Mouse (Mus musculus) hindbrain, embryonic 13.5 days (tissue): ENCODE measurements around the gene Cstf2t. TPM values are rescaled to one million over a fixed set of nuclear protein-coding genes. Genes with fewer than 3 reads are reported as not detected.
A peak's percentile ranks its signal among the peaks of the same experiment; 100 is the strongest.

Experiments
- ATAC-seq: fragments of 200-750 bp; cut with Nextera tagmentation; 2 replicates; pipeline ENCODE4 v1.8.0; 2017; ENCODE audit warnings: moderate TSS enrichment; ENCODE audit not compliant: low FRiP score
- H3K27ac ChIP-seq: fragments of 300-500 bp; sonication (generic); 2 replicates; pipeline ENCODE4 v1.5.1; 2015; ENCODE audit warnings: inconsistent platforms, mild to moderate bottlenecking, moderate library complexity
- H3K27me3 ChIP-seq: fragments of 300-500 bp; sonication (generic); 2 replicates; pipeline ENCODE4 v1.6.1; 2015; ENCODE audit warnings: mild to moderate bottlenecking, inconsistent platforms
- H3K36me3 ChIP-seq: fragments of 300-500 bp; sonication (generic); 2 replicates; pipeline ENCODE4 v1.6.1; 2015; ENCODE audit warnings: mild to moderate bottlenecking, inconsistent platforms
- H3K4me1 ChIP-seq: fragments of 300-500 bp; sonication (generic); replicated peaks from 2 replicates; pipeline ENCODE4 v1.6.1; 2015; ENCODE audit warnings: inconsistent platforms
- H3K4me2 ChIP-seq: fragments of 300-500 bp; sonication (generic); 2 replicates; pipeline ENCODE4 v1.6.1; 2015; ENCODE audit warnings: inconsistent platforms, mild to moderate bottlenecking, moderate library complexity
- H3K4me3 ChIP-seq: fragments of 300-500 bp; sonication (generic); 2 replicates; pipeline ENCODE4 v1.5.1; 2015; ENCODE audit warnings: mild to moderate bottlenecking, inconsistent platforms
- H3K9ac ChIP-seq: fragments of 300-500 bp; sonication (generic); 2 replicates; pipeline ENCODE4 v1.6.1; 2015; ENCODE audit warnings: mild to moderate bottlenecking, inconsistent platforms
- H3K9me3 ChIP-seq: fragments of 300-500 bp; sonication (generic); 2 replicates; pipeline ENCODE4 v1.6.1; 2016; ENCODE audit warnings: inconsistent platforms
- WGBS: fragments of 180-500 bp; shearing (Covaris S2); methylation state at CpG from one replicate; pipeline ENCODE4 v1.1.7; 2015; 5-methylcytosine and 5-hydroxymethylcytosine counted together
- polyA plus RNA-seq: library from polyadenylated mRNA; unstranded; fragments of >200 nt; fragmentation: Nextera tagmentation; extraction: Ambion mirVana; gene quantifications from 2 replicates; pipeline ENCODE4 v1.2.1, GENCODE M21; 2015

The Cstf2t gene
- polyA plus RNA-seq: 73.2 and 74.9 TPM in 2 replicates

DNA sequence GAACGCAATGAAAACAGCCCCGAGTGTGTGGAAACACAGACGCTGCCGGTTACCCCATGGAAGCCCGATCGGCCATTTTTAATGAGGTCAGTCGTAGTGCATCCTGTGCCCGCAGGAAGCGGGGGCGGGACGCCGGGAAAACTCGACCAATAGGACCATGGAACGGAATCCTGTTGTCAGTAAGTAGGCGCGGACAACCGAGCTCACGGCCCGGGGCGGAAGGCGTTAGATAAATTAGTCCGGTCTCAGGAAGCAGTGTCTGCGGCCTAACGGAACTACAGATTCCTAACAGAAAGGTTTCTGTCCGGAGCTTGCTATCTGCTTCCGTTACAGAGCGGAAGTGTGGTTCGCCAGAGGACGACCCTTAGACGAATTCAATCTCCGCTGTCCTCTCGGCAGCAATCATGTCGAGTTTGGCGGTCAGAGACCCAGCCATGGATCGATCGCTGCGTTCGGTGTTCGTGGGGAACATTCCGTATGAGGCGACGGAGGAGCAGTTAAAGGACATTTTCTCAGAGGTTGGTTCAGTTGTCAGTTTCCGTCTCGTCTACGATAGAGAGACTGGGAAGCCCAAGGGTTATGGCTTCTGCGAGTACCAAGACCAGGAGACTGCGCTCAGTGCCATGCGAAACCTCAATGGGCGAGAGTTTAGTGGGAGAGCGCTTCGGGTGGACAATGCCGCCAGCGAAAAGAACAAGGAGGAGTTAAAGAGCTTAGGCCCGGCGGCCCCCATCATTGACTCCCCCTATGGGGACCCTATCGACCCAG lies at the start of gene Cstf2t:
Gene Cstf2t (plus strand): TSS at position 176 of the 768 bp plus-strand sequence.
- Histone ChIP-seq H3K4me3 (peak within 1 kb of the TSS; percentile 76), H3K27ac (peak within 1 kb of the TSS; percentile 88)
- 2% methylated on average over 56 of the region's 56 CpGs for WGBS

DNA sequence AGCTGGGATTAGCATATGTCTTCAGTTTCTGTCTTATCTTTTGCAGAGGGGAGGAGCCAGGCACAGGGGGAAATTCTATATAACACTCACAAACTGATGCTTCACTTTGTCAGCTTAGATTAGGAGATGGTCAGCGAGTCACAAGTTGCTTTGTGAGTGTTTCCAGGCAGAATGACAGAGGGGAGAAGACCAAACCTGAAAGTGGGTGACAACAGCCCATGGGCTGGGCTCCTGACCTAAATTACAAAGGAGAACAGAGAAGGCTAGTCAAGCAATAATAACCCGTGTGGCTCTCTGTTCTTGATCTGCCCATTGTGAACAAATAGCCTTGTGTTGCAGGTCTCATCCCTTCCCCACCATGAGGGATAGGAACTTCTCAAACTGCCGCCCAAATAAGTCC lies 43.7 kb upstream of the Cstf2t start:
- no peaks in the 10 kb centered on the region for H3K9me3 ChIP-seq
- H3K27me3 ChIP-seq: no peaks in the 10 kb centered on the region
- no peak for ATAC-seq
- H3K4me2 ChIP-seq: no peak overlapping the region
- no peaks in the 10 kb centered on the region for H3K4me1 ChIP-seq
- H3K4me3 ChIP-seq: no peak overlapping the region
- H3K36me3 ChIP-seq: no peaks in the 10 kb centered on the region
- 79% methylated on average over 3 of the region's 3 CpGs for WGBS
- H3K9ac ChIP-seq: no peak overlapping the region
- no peak overlapping the region for H3K27ac ChIP-seq

More for the DNA sequence above, at the start of gene Cstf2t:
- Histone ChIP-seq H3K4me2 (peak within 1 kb of the TSS; percentile 92), H3K4me1 (peaks cover 29% of the 10 kb centered on the region), H3K27me3 (no peaks in the 10 kb centered on the region), H3K9me3 (no peaks in the 10 kb centered on the region), H3K36me3 (peaks cover 32% of the 10 kb centered on the region), H3K9ac (peak within 1 kb of the TSS; percentile 87)
- peak; percentile 100 for ATAC-seq

DNA sequence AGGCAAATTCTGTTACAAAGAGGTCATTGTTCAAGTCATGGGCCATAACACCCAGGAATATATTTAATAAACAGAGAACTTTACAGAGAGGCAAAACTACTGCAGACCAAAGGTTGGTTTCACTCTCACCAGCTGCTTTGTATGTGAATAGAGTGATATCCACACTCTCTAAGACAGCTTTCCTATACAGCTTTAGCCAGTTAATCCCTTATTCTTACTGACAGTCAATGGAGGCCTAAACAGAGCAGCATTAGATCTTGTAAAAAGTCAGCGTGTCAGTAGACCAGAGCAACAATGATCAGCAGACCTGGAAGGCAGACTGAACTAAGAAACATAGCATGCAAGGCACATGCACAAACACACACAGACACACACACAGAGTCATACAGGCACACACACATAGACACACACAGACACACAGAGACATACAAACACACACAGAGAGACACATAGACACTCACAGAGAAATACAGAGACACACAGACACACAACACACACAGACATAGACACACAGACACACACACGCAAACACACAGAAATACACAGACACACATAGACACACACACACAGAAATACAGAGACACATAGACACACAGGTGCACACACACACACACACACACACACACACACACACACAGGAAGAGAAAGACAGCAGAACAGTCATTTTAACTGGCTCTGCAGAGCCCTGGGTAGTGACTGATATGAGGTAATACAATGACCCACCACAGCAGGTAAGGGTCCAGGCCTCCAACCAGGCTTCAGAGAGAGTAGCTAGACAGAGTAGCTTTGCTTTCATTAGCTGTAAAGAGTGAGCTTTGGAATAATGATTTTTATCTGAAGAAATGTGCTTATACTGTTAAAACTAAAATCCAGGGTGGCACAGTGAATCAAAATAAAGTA lies 41.4 kb upstream of the Cstf2t start:
- ATAC-seq: no peak
- Histone ChIP-seq H3K9me3 (no peaks in the 10 kb centered on the region), H3K4me1 (no peaks in the 10 kb centered on the region), H3K9ac (no peak overlapping the region), H3K36me3 (no peaks in the 10 kb centered on the region), H3K27me3 (no peaks in the 10 kb centered on the region), H3K4me3 (no peak overlapping the region), H3K4me2 (no peak overlapping the region), H3K27ac (no peak overlapping the region)
- WGBS: 84% methylated on average over 2 of the region's 2 CpGs

DNA sequence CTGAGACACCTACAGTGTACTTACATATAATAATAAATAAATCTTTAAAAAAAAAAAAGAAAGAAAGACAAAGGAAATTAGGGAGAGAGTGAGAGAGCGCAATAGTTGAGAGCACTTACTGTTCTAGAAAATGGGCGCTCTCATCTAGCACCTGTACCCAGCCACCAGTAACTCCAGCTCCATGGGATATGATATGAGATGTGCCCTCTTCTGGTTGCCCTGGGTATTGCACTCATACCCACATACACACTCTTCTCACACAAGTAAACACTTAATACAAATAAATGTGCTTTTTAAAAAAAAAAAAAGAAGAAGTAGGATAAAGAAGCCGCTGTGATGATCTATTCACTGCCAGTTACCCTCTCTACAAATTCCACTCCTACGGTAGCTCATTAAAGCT lies 36.0 kb upstream of the Cstf2t start:
- Histone ChIP-seq H3K9ac (no peak overlapping the region), H3K4me3 (no peak overlapping the region), H3K4me2 (no peak overlapping the region), H3K36me3 (no peaks in the 10 kb centered on the region), H3K27me3 (no peaks in the 10 kb centered on the region), H3K9me3 (no peaks in the 10 kb centered on the region), H3K4me1 (no peaks in the 10 kb centered on the region), H3K27ac (no peak overlapping the region)
- WGBS: 96% methylated on average over 4 of the region's 4 CpGs
- ATAC-seq: no peak

DNA sequence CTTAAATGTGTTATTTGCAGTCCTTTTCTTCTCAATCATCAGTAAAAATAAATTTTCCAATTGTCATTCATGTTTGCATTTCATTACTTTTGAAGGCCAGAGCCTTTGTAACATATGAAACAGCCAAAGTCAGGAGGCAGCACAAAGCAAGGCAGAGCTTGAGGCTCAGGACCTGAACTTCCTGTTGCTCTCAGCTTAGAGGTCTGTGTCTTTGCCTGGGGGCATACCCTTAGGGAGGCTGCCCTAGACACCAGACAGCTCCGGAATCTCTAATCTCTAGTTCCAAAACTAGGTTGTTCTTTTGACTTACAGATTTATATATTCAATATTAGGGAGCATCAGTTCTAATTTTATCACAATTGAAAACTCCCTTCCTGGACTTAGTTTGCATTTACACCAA lies 17.9 kb upstream of the Cstf2t start:
- Histone ChIP-seq H3K27me3 (no peaks in the 10 kb centered on the region), H3K9ac (no peak overlapping the region), H3K36me3 (no peaks in the 10 kb centered on the region), H3K4me2 (no peak overlapping the region), H3K27ac (no peak overlapping the region), H3K9me3 (no peaks in the 10 kb centered on the region), H3K4me3 (no peak overlapping the region), H3K4me1 (no peaks in the 10 kb centered on the region)
- ATAC-seq: no peak
- WGBS: 81% methylated on average over 1 of the region's 1 CpGs

DNA sequence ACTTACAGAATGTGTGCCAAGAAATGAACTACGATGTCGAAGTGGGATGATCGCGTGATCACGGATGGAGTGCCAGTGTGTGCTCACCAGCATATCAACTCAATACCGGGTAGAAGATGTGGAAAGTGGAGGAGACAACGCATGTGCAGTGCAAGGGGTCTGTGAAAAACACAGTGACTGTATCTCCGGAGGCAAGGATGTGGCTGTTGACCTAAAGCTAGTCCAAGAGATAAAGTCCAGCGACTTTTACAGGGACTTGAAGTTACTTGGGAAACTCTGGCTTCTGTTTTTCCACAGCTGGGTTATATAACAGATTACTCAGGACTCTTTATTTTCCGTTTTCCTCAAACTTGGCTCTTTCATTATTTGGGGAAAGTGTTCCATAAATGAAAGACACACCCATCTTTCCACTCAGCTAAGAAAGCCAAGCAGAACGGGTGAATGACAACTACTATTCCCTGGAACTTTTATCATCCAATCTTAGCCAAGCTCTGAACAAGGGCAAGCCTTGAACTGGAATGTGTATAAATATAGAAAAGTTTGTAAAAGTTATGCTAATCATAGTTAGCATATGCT lies 17.3 kb upstream of the Cstf2t start:
- Histone ChIP-seq H3K4me2 (no peak overlapping the region), H3K9ac (no peak overlapping the region), H3K4me3 (no peak overlapping the region), H3K27ac (no peak overlapping the region), H3K9me3 (no peaks in the 10 kb centered on the region), H3K36me3 (no peaks in the 10 kb centered on the region), H3K27me3 (no peaks in the 10 kb centered on the region), H3K4me1 (no peaks in the 10 kb centered on the region)
- no peak for ATAC-seq
- 90% methylated on average over 11 of the region's 11 CpGs for WGBS

DNA sequence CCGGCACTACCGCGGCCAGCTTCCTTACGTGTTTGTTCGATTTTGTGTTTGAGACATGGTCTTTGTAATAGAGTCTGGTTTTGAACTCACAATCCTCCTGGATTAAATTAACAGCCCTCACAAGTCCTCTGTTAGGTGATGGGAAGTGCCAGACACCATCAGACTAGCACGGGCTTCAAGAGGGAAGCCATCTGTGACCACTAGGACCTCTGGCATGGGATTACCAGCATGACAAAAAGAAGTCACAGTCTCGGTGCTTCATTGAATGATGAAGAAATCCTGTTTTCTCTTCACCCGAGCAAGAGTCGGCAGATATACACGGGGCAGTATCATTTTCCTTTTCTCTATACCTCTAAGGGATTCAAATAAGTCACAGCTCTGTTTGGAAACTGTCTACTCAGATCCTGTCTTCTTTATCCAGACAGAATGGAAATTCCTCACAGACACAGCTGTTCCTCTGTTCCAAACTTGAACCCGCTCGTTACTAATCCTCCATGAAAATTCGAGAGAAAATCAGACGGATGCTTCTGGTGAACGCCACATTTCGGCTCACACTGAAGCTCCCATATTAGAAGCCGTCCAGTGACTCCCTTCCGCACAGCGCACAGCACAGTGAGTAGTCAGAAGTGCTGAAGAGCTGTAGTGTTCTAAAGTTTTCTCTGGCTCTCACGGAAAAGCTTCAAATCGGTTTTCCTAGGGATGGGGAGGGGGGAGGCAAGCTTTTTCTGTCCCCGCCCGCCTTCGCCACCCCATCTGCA lies 8.5 kb upstream of the Cstf2t start:
- peak; percentile 52; the same call in 1 of the 2 replicates for ATAC-seq
- H3K36me3 ChIP-seq: no peaks in the 10 kb centered on the region
- peaks cover 12% of the 10 kb centered on the region for H3K4me1 ChIP-seq
- peak overlapping the region; percentile 19; the same call in 1 of the 2 replicates for H3K9ac ChIP-seq
- 38% methylated on average over 24 of the region's 24 CpGs for WGBS
- peak overlapping the region; percentile 17 for H3K4me3 ChIP-seq
- H3K4me2 ChIP-seq: peak overlapping the region; percentile 46
- no peaks in the 10 kb centered on the region for H3K27me3 ChIP-seq
- no peaks in the 10 kb centered on the region for H3K9me3 ChIP-seq
- H3K27ac ChIP-seq: peak overlapping the region; percentile 30; the same call in 1 of the 2 replicates

DNA sequence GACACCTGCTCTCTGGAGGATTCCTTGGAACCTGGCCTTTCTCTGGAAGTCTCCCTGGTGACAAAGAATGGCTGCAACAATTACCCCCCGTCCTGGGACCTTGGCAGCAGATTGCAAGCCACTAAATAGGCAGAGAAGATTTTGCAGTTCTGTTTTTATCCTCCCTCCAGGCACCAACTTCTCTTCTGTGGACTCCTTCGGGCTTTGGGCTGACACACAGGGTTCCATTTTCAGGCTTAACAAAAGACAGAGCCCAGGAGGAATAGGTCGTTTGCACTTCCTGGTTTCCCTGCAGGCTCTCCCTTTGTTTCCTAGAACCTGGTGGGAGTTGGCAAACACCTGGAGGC lies 7.9 kb upstream of the Cstf2t start:
- 4% methylated on average over 3 of the region's 3 CpGs for WGBS
- no peak overlapping the region; the same call in 1 of the 2 replicates for H3K9ac ChIP-seq
- ATAC-seq: peak; percentile 66; the same call in 1 of the 2 replicates
- no peaks in the 10 kb centered on the region for H3K9me3 ChIP-seq
- peak overlapping the region; percentile 17 for H3K4me3 ChIP-seq
- H3K4me2 ChIP-seq: peak overlapping the region; percentile 46
- H3K27ac ChIP-seq: peak overlapping the region; percentile 30; the same call in 1 of the 2 replicates
- H3K27me3 ChIP-seq: no peaks in the 10 kb centered on the region
- H3K4me1 ChIP-seq: peaks cover 12% of the 10 kb centered on the region
- H3K36me3 ChIP-seq: no peaks in the 10 kb centered on the region

DNA sequence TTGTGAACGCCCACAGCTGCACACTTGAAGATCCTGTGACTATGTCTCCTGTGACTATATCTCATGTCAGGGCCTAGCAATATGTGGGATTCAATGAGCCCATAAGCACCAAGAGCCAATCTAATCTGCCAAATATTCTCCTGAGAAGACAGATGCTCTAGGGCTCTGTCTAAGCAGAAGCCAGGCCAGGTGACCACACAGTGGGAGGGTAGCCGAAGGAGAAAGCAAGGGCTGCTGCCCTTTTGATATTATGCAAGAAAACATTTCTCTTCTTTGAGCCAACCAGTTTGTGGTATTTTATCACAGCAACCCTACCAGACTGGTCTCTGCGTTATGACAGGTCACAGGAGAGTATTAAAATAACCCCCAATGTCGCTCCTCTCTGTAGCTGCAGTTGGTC lies 6.5 kb upstream of the Cstf2t start:
- no peak overlapping the region for H3K4me3 ChIP-seq
- no peak overlapping the region for H3K4me2 ChIP-seq
- H3K27me3 ChIP-seq: no peaks in the 10 kb centered on the region
- no peak for ATAC-seq
- H3K9ac ChIP-seq: no peak overlapping the region
- no peaks in the 10 kb centered on the region for H3K9me3 ChIP-seq
- WGBS: 86% methylated on average over 4 of the region's 4 CpGs
- peaks cover 12% of the 10 kb centered on the region for H3K4me1 ChIP-seq
- no peaks in the 10 kb centered on the region for H3K36me3 ChIP-seq
- H3K27ac ChIP-seq: no peak overlapping the region

DNA sequence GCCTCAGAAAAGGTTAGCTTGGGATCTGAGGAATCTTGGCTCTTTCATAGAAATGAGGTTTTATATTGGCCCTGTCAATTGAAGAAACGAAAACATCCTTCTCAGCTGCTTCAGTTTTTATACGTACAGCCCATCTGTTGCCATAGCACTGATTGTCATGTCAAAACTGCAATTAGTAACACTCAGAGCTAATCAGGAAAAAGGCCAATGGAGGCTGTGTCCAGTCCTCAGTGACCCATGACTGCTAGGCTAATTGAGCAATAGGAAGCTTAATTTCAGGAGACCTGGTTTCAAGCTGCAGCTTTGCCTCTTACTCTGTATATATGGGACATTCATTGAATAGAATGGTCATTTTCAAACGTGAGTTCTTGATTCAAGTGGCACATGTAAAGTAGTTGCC lies 4.4 kb upstream of the Cstf2t start:
- 64% methylated on average over 3 of the region's 3 CpGs for WGBS
- H3K9ac ChIP-seq: no peak overlapping the region
- H3K27ac ChIP-seq: no peak overlapping the region
- H3K9me3 ChIP-seq: no peaks in the 10 kb centered on the region
- no peak overlapping the region for H3K4me3 ChIP-seq
- H3K4me2 ChIP-seq: no peak overlapping the region
- peaks cover 16% of the 10 kb centered on the region for H3K4me1 ChIP-seq
- no peaks in the 10 kb centered on the region for H3K27me3 ChIP-seq
- no peak for ATAC-seq
- H3K36me3 ChIP-seq: no peaks in the 10 kb centered on the region

DNA sequence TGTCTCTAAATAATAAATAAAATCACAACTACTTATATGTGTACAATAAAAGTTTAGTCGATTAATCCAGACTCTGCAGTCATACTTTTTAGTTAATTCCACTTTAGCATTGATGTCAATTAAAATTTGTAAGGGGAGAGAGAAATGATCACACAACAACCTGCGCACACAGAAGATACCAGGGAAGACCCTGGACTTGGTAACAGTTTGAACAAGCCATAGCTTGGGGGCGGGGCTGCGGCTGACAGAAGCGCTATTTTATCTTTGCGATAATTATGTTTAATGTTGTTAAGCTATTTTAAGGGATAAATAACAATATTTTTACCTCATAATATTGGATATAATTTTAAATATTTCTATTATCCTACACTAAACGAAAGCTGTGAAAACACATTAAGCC lies 411 bp upstream of the Cstf2t start:
- peaks cover 29% of the 10 kb centered on the region for H3K4me1 ChIP-seq
- H3K27me3 ChIP-seq: no peaks in the 10 kb centered on the region
- peak overlapping the region; percentile 55 for H3K4me2 ChIP-seq
- peak overlapping the region; percentile 64 for H3K9ac ChIP-seq
- WGBS: 18% methylated on average over 7 of the region's 7 CpGs
- H3K4me3 ChIP-seq: peak overlapping the region; percentile 76
- ATAC-seq: peak; percentile 69
- H3K9me3 ChIP-seq: no peaks in the 10 kb centered on the region
- H3K27ac ChIP-seq: peak overlapping the region; percentile 88
- peaks cover 31% of the 10 kb centered on the region for H3K36me3 ChIP-seq
